Mouse (Mus musculus) forebrain, embryonic 12.5 days (tissue): Measurements from ENCODE around the gene Itprip. TPM values are rescaled to one million over a fixed set of nuclear protein-coding genes. Genes with fewer than 3 reads are reported as not detected.

Experiments
- ATAC-seq: fragments of 200-750 bp; cut with Nextera tagmentation; 2 replicates; pipeline ENCODE4 v1.8.0; 2017; ENCODE audit warnings: moderate TSS enrichment; ENCODE audit not compliant: low FRiP score
- H3K27ac ChIP-seq: fragments of 300-500 bp; sonication (generic); 2 replicates; pipeline ENCODE4 v1.5.1; 2016; ENCODE audit warnings: mild to moderate bottlenecking
- H3K27me3 ChIP-seq: fragments of 300-500 bp; sonication (generic); 2 replicates; pipeline ENCODE4 v1.6.1; 2016; ENCODE audit warnings: mild to moderate bottlenecking
- H3K36me3 ChIP-seq: fragments of 300-500 bp; sonication (generic); replicated peaks from 2 replicates; pipeline ENCODE4 v1.6.1; 2016; ENCODE audit warnings: mild to moderate bottlenecking
- H3K4me1 ChIP-seq: fragments of 300-500 bp; sonication (generic); 2 replicates; pipeline ENCODE4 v1.6.1; 2016
- H3K4me2 ChIP-seq: fragments of 300-500 bp; sonication (generic); 2 replicates; pipeline ENCODE4 v1.6.1; 2016; ENCODE audit warnings: mild to moderate bottlenecking, moderate library complexity
- H3K4me3 ChIP-seq: fragments of 300-500 bp; sonication (generic); replicated peaks from 2 replicates; pipeline ENCODE4 v1.5.1; 2016; ENCODE audit warnings: mild to moderate bottlenecking
- H3K9ac ChIP-seq: fragments of 300-500 bp; sonication (generic); 2 replicates; pipeline ENCODE4 v1.6.1; 2016; ENCODE audit warnings: mild to moderate bottlenecking
- H3K9me3 ChIP-seq: fragments of 300-500 bp; sonication (generic); 2 replicates; pipeline ENCODE4 v1.6.1; 2016
- WGBS: fragments of 180-500 bp; shearing (Covaris S2); methylation state at CpG from one replicate; pipeline ENCODE4 v1.1.7; 2016; 5-methylcytosine and 5-hydroxymethylcytosine counted together
- polyA plus RNA-seq: library from polyadenylated mRNA; unstranded; fragments of >200 nt; fragmentation: Nextera tagmentation; extraction: Ambion mirVana; gene quantifications from 2 replicates; pipeline ENCODE4 v1.2.1, GENCODE M21; 2016

Itprip gene
- polyA plus RNA-seq, 1 experiment from 2014 or later = 17.9 TPM

DNA sequence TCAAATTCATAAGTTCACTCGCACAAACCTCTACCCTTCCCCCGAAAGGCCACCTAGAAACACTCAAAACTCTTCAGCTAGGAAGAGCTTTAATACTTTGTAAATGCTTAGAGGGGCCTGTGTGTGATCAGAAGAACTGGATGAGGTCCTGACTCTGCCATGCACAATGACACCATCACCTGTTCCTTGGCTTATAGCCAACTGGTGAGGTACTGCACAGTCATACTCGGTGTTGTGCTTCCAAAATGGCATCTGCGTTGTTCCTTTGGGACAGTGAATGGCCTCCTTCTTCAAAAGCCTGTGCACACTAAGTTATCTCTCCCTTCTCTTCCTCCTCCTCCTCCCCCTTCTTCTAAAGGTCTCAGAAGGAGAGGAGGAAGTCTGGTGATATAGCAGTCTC, 8.3 kb downstream of the Itprip start:
- no peak for ATAC-seq
- no peaks in the 10 kb centered on the region for H3K27me3 ChIP-seq
- H3K36me3 ChIP-seq = 0 out of 2 replicates have a peak, but pooled peaks cover 7% of the 10 kb centered on the region
- peaks cover 27% of the 10 kb centered on the region for H3K4me1 ChIP-seq
- peak overlapping the region; percentile 97 for H3K27ac ChIP-seq
- H3K9ac ChIP-seq = no peak overlapping the region
- 93% methylated on average over 4 of the region's 4 CpGs for WGBS
- H3K4me2 ChIP-seq = no peak overlapping the region; the same call in 1 of the 2 replicates
- no peak overlapping the region for H3K4me3 ChIP-seq
- no peaks in the 10 kb centered on the region for H3K9me3 ChIP-seq

DNA sequence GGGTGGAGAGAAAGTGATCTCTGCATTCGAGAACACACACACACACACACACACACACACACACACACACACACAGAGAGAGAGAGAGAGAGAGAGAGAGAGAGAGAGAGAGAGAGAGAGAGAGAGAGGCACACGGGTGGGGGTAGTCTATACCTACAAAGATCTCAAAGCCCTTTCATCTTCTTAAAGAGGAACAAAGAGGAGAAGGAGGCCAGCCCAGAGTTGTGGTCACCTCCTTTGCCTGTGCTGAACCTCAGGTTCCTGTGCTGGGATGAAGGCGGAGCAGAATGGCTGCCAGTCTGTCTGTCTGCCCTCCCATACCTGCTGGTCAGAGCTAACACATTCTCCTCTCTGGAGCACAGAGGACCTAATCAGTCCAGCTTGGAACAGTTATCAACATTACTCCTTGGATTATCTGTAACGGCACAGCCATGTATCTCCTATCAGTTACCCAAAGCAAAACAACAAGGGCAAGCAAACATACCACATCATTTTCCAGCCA, 8.9 kb downstream of the Itprip start:
- Histone ChIP-seq H3K9ac (peak overlapping the region; percentile 69), H3K36me3 (0 out of 2 replicates have a peak, but pooled peaks cover 7% of the 10 kb centered on the region), H3K4me1 (peaks cover 30% of the 10 kb centered on the region), H3K27ac (peak overlapping the region; percentile 97), H3K4me3 (peak overlapping the region; percentile 38), H3K4me2 (peak overlapping the region; percentile 62), H3K27me3 (no peaks in the 10 kb centered on the region), H3K9me3 (no peaks in the 10 kb centered on the region)
- ATAC-seq = peak; percentile 18; the same call in 1 of the 2 replicates
- WGBS = 28% methylated on average over 4 of the region's 4 CpGs

DNA sequence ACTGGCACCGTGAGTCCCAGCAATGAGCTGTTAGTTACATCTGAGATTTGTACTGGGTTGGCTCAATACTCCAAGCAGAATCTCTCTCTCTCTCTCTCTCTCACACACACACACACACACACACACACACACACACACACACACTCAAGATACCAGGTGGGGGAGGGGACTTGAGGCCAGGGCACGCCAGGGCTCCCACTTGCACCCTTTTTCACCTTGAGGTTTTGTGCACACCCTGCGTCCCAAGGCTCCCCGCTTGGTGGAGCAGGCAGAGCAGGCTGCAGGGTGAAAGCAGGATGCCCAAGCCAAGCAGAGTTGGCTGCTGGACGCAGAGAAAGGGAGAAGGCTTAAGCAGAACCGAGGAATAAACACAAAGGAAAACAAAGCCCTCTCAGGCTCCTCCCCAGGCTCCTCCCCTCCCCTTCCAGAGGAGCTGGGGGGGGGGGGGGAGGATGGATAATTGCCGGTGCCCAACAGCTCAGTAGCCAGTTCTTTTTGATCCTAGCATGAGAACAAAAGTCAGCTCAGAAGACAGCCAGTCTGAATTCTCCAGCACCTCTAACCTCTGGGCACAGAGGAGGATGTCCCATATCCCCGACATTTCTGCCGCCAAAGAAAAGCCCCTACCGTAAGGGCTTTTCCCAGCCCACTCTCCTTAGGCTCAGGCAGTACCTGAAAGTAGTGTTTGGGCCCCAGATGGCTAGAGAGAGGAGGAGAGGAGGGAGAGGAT, 9.5 kb downstream of the Itprip start:
- Histone ChIP-seq H3K27me3 (no peaks in the 10 kb centered on the region), H3K36me3 (0 out of 2 replicates have a peak, but pooled peaks cover 7% of the 10 kb centered on the region), H3K4me1 (peaks cover 30% of the 10 kb centered on the region), H3K9me3 (no peaks in the 10 kb centered on the region), H3K27ac (peak overlapping the region; percentile 97), H3K4me3 (peak overlapping the region; percentile 38), H3K4me2 (peak overlapping the region; percentile 62), H3K9ac (peak overlapping the region; percentile 69)
- ATAC-seq = peak; percentile 89
- WGBS = 1% methylated on average over 10 of the region's 10 CpGs

DNA sequence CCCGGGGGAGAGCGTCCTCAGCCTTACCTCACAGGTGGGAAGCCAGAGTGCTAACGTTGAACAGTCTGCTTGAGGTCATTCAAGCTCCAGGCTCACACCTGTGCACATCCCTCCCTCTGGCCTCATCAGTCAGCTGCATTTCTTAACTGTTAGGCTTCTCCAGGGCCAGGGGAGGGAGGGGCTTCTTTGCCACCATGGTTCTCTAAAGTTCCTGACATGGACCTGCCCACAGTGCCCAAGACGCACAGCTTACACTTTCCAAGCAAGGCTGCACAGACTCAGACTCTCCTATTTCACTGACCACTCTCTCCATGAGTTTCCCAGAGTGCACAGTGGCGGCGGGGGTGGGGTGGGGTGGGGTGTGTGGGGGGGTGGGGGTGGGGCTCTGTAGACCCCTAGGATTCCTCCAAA, 10.1 kb downstream of the Itprip start:
- Histone ChIP-seq H3K4me1 (peaks cover 30% of the 10 kb centered on the region), H3K27ac (peak overlapping the region; percentile 97), H3K9ac (peak overlapping the region; percentile 69), H3K9me3 (no peaks in the 10 kb centered on the region), H3K27me3 (no peaks in the 10 kb centered on the region), H3K36me3 (0 out of 2 replicates have a peak, but pooled peaks cover 7% of the 10 kb centered on the region), H3K4me3 (peak overlapping the region; percentile 38), H3K4me2 (peak overlapping the region; percentile 62)
- WGBS = 20% methylated on average over 6 of the region's 6 CpGs
- peak; percentile 59 for ATAC-seq

DNA sequence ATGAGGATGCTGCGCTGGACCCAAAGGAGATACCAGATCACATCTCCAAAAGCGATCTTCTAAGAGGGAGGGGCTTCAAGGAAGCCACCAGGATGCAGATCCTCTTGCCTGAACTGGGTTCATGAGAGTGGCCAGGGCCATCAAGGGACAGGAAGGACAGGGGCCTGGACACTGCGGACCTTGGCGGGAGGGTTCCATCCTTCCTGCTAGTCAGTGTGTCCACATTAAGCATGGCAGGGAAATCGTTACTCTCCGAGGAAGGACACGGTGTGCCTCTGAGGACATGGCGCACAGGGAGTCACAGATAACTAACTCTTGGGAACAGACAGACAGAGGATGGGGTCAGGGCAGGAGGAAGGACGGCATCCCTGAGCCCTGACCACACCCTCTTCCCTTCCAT, 11.5 kb downstream of the Itprip start:
- 94% methylated on average over 9 of the region's 9 CpGs for WGBS
- Histone ChIP-seq H3K4me1 (peaks cover 40% of the 10 kb centered on the region), H3K27ac (no peak overlapping the region)

DNA sequence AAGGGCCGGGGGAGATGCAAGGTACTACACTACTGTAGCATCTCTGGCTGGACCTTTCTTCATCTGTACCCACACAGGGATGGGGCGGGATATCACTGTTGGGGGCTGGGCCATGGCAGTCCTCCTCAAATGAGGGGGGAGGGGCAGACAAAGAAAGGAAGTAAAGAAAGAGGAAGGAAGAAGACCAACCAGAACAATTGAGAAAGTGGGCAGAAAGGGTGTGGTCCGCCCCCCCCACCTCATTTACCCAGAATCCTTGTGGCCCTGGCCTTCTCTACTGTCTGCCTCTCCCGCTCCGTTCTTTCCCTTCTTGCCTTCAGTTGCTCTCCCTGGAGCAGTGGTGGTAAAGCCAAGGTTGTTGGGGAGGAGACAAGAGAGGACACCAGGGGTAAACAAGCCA, 13.5 kb downstream of the Itprip start:
- no peak overlapping the region for H3K27ac ChIP-seq

More for the DNA sequence above, 11.5 kb downstream of the Itprip start:
- H3K36me3 ChIP-seq = 0 out of 2 replicates have a peak, but pooled peaks cover 7% of the 10 kb centered on the region
- no peak overlapping the region for H3K4me3 ChIP-seq
- H3K9ac ChIP-seq = no peak overlapping the region
- ATAC-seq = no peak
- H3K27me3 ChIP-seq = no peaks in the 10 kb centered on the region
- H3K4me2 ChIP-seq = no peak overlapping the region
- H3K9me3 ChIP-seq = no peaks in the 10 kb centered on the region

DNA sequence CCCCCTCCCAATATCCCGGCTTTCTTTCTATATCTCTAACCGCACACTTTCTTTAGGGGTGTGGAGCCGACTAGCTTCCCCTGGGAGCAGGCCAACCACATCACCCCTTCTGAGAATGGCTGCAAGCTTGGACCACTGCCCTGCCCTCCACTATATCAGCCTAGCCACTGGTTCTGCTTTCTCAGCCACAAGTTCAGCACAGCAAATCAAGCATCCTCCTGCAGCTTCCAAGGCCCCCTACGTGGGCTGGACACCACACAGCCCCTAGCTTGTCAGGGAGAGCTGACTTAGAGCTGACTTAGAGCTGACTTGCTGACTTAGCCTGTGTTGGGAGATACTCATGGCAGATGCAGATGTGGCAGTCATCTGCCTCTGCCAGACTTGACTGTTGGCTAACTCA, 14.0 kb downstream of the Itprip start:
- H3K9me3 ChIP-seq = no peaks in the 10 kb centered on the region
- no peak overlapping the region for H3K27ac ChIP-seq
- H3K36me3 ChIP-seq = no peaks in the 10 kb centered on the region
- WGBS = 92% methylated on average over 4 of the region's 4 CpGs
- no peak overlapping the region for H3K9ac ChIP-seq
- H3K4me2 ChIP-seq = no peak overlapping the region
- H3K4me1 ChIP-seq = peaks cover 31% of the 10 kb centered on the region
- H3K4me3 ChIP-seq = no peak overlapping the region
- ATAC-seq = no peak
- no peaks in the 10 kb centered on the region for H3K27me3 ChIP-seq

More for the DNA sequence above, 13.5 kb downstream of the Itprip start:
- ATAC-seq = no peak
- Histone ChIP-seq H3K36me3 (no peaks in the 10 kb centered on the region), H3K4me1 (peaks cover 36% of the 10 kb centered on the region), H3K27me3 (no peaks in the 10 kb centered on the region), H3K4me2 (no peak overlapping the region), H3K9ac (no peak overlapping the region), H3K4me3 (no peak overlapping the region), H3K9me3 (no peaks in the 10 kb centered on the region)
- 91% methylated on average over 5 of the region's 5 CpGs for WGBS

DNA sequence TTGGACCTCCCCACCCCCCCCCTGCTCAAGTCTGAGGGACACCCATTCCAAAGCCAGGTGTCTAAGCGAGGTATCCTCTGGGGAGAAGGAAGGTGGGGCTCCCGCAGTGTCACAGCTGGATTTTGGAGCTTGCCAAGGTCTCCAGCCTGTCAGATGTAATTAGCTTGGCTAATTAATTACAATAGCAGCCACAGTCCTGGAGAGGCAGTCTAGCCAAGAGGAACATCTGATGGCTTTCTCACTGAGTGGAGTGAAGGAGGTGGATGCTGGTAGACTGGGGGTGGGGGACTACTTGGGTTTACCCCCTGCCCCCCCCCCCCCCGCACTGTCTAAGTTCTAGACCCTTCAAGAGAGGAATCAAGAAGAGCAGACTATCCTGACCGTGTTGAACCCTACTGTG, 15.4 kb downstream of the Itprip start:
- peak; percentile 32; the same call in 1 of the 2 replicates for ATAC-seq
- WGBS = 48% methylated on average over 4 of the region's 4 CpGs
- Histone ChIP-seq H3K9ac (no peak overlapping the region), H3K27me3 (no peaks in the 10 kb centered on the region), H3K4me1 (peaks cover 18% of the 10 kb centered on the region), H3K9me3 (no peaks in the 10 kb centered on the region), H3K27ac (no peak overlapping the region), H3K4me2 (no peak overlapping the region), H3K36me3 (no peaks in the 10 kb centered on the region; the same call in 1 of the 2 replicates), H3K4me3 (no peak overlapping the region)

DNA sequence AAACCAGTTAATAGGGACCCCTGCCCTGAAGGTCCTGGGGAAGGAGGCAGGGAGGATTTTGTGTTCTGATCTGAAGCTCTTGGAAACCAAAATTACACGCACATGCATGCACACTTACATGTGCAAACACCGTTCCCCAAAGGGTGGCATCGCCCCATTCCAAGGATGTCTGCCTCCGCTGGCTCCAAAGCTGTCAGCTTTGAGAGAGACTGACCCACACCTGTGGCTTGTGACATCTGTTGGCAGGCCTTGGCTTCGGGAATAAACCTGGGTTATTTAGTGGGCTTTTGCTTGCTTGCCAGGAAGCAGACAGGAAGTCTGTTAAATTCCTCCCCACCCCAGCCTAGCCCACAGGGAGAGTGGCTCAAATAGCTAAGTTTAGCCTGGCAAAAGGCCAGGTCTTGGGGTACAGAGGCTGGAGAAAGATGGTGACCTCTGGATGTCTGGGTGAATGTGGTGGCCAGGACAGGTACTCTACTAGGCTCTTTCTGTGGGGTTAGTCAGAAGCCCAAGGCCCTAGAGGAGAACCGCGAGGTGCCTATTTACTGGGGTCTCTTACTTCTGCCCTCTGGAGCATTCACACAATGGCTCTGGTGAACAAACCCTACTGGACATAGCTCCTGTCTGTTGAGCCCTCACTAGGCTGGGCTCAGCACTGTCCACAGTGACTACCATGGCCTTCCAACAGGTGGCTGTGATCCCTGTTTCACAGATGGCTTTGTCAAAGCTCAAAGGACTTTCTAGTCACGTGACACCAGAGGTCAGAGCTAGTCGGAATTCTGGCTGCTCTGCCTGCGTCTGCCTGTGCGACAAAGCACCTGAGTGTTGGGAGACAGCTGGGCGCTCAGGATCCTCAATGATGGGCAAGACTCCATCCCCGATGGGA, 16.5 kb downstream of the Itprip start:
- Histone ChIP-seq H3K9me3 (no peaks in the 10 kb centered on the region), H3K4me1 (peaks cover 13% of the 10 kb centered on the region), H3K4me3 (no peak overlapping the region), H3K27me3 (no peaks in the 10 kb centered on the region), H3K9ac (no peak overlapping the region), H3K36me3 (peaks cover 6% of the 10 kb centered on the region), H3K27ac (no peak overlapping the region), H3K4me2 (no peak overlapping the region)
- ATAC-seq = no peak
- 76% methylated on average over 13 of the region's 13 CpGs for WGBS

DNA sequence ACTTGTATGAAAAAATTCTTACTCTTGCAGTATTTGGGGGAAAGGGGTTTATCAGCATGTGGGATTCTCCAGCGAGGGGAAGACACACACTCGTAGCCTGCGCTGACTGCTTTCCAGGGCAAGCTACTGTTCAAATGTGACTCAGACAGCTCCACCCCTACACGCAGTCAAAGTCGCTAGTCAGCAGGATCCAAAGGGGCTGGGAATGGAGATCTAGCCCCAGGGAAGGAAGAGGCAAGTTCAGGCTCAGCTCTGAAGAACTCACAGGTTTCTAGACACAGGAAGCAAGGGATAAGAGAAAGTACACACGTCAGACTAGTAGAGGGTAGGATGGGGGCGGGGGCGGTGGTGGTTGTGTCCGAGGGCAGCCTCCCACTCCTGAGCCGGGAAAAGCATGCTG, 18.5 kb downstream of the Itprip start:
- Histone ChIP-seq H3K36me3 (peaks cover 26% of the 10 kb centered on the region), H3K4me2 (no peak overlapping the region), H3K4me1 (peaks cover 13% of the 10 kb centered on the region), H3K4me3 (no peak overlapping the region), H3K9ac (no peak overlapping the region), H3K27me3 (no peaks in the 10 kb centered on the region), H3K9me3 (no peaks in the 10 kb centered on the region), H3K27ac (no peak overlapping the region)
- WGBS = 89% methylated on average over 10 of the region's 10 CpGs
- ATAC-seq = no peak

DNA sequence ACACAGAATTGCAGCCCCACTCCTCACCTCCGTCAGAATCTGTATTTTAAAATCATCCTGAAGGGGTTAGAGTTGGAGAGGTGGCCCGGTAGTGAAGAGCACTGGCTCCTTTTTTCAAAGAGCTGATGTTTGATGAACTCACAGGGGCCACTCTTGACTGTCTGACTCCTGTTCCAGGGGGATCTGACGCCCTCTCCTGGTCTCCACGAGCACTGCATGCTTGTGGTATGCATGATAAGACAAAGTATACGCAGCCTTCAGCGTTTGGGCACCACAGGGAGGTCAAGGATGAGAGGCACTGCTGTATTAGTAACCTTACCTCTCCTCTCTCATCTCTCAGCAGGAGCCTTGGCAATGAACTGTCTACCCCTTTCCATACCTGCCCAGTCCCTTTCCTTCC, 19.1 kb downstream of the Itprip start:
- Histone ChIP-seq H3K27ac (no peak overlapping the region), H3K9ac (no peak overlapping the region), H3K4me1 (peaks cover 10% of the 10 kb centered on the region), H3K36me3 (peaks cover 32% of the 10 kb centered on the region), H3K27me3 (no peaks in the 10 kb centered on the region), H3K4me3 (no peak overlapping the region), H3K9me3 (no peaks in the 10 kb centered on the region), H3K4me2 (no peak overlapping the region)
- no peak for ATAC-seq
- WGBS = 70% methylated on average over 6 of the region's 6 CpGs

DNA sequence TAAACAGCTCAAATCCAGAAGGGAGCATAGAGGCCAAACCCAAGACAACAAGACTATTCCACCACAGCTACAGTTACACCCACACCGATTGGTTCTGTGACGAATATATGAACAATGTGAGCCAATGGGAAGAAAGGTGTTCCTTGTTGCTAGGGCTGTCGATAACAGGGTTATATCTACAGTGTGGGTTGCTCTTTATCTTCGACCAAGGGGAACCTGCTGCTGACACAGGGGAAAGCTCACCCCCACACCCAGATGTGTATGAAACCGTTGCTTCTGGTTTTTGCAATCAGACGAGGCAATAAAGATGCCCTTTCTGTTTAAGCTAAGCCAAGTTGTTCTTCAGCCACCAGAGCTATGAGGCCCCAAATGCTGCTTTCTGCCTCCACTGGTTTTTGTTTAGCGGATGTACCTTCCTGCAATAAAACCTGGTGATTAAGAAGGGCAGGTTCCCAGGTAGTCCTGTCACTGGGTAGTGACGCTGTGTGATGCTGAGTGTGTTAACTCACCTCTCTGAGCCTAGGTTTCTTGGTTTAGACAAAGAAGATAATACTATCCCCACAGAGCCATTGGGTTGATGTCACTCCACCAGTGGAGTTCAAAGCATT, 20.5 kb downstream of the Itprip start:
- no peak for ATAC-seq
- peaks cover 44% of the 10 kb centered on the region for H3K36me3 ChIP-seq
- WGBS = 92% methylated on average over 8 of the region's 8 CpGs

More for the DNA sequence above, 20.5 kb downstream of the Itprip start:
- Histone ChIP-seq H3K4me1 (peaks cover 6% of the 10 kb centered on the region), H3K9ac (no peak overlapping the region), H3K27ac (no peak overlapping the region), H3K9me3 (no peaks in the 10 kb centered on the region), H3K27me3 (no peaks in the 10 kb centered on the region), H3K4me2 (no peak overlapping the region), H3K4me3 (no peak overlapping the region)
